Mouse (Mus musculus): ENCODE data around the gene Sp9. TPM values are rescaled to one million over a fixed set of nuclear protein-coding genes. Genes with fewer than 3 reads are reported as not detected.

Gene Sp9
- polyA plus RNA-seq, 1 experiment from 2014 or later: not detected

GRCm38 (mm10) chr2:73314311-73314710, 42.6 kb downstream of the Sp9 start:
- WGBS (ENCODE audit: insufficient replicate concordance): 89% methylated on average over 3 of the region's 3 CpGs
- ATAC-seq (ENCODE audit: low read depth): no peak
- peaks cover 14% of the 10 kb centered on the region for H3K4me1 ChIP-seq (ENCODE audit: control insufficient read depth, low read depth, low read length)
- H3K4me2 ChIP-seq (ENCODE audit: low read depth, low read length): peak overlapping the region; percentile 57; the same call in 1 of the 2 replicates
- H3K9ac ChIP-seq (ENCODE audit: low read depth, low read length): no peak overlapping the region
- H3K27ac ChIP-seq (ENCODE audit: low read length): peak overlapping the region; percentile 13
- H3K9me3 ChIP-seq (replicated peaks; ENCODE audit: control insufficient read depth, low read length): no peaks in the 10 kb centered on the region
- H3K4me3 ChIP-seq (ENCODE audit: low read depth, low read length): peak overlapping the region; percentile 94; the same call in 1 of the 2 replicates
- H3K36me3 ChIP-seq (ENCODE audit: control insufficient read depth, insufficient read depth): peaks cover 15% of the 10 kb centered on the region
- no peaks in the 10 kb centered on the region for H3K27me3 ChIP-seq (ENCODE audit: control insufficient read depth, insufficient read depth, low read depth, low read length)

GRCm38 (mm10) chr2:73317426-73317825, 45.7 kb downstream of the Sp9 start:
- no peak for ATAC-seq (ENCODE audit: low read depth)
- Histone ChIP-seq H3K9ac (ENCODE audit: low read depth, low read length) (no peak overlapping the region), H3K9me3 (replicated peaks; ENCODE audit: control insufficient read depth, low read length) (no peaks in the 10 kb centered on the region), H3K4me3 (ENCODE audit: low read depth, low read length) (no peak overlapping the region), H3K4me1 (ENCODE audit: control insufficient read depth, low read depth, low read length) (peaks cover 7% of the 10 kb centered on the region; the same call in 1 of the 2 replicates), H3K27ac (ENCODE audit: low read length) (no peak overlapping the region), H3K27me3 (ENCODE audit: control insufficient read depth, insufficient read depth, low read depth, low read length) (no peaks in the 10 kb centered on the region), H3K36me3 (ENCODE audit: control insufficient read depth, insufficient read depth) (peaks cover 6% of the 10 kb centered on the region), H3K4me2 (ENCODE audit: low read depth, low read length) (no peak overlapping the region)
- 89% methylated on average over 9 of the region's 9 CpGs for WGBS (ENCODE audit: insufficient replicate concordance)

GRCm38 (mm10) chr2:73319218-73319617, 47.5 kb downstream of the Sp9 start:
- Histone ChIP-seq H3K27me3 (ENCODE audit: control insufficient read depth, insufficient read depth, low read depth, low read length) (no peaks in the 10 kb centered on the region), H3K36me3 (ENCODE audit: control insufficient read depth, insufficient read depth) (peaks cover 6% of the 10 kb centered on the region), H3K4me1 (ENCODE audit: control insufficient read depth, low read depth, low read length) (peaks cover 3% of the 10 kb centered on the region; the same call in 1 of the 2 replicates), H3K27ac (ENCODE audit: low read length) (no peak overlapping the region), H3K9me3 (replicated peaks; ENCODE audit: control insufficient read depth, low read length) (no peaks in the 10 kb centered on the region), H3K9ac (ENCODE audit: low read depth, low read length) (no peak overlapping the region), H3K4me3 (ENCODE audit: low read depth, low read length) (no peak overlapping the region), H3K4me2 (ENCODE audit: low read depth, low read length) (no peak overlapping the region)
- WGBS (ENCODE audit: insufficient replicate concordance): 80% methylated on average over 5 of the region's 5 CpGs
- ATAC-seq (ENCODE audit: low read depth): no peak

GRCm38 (mm10) chr2:73322991-73323390, 51.3 kb downstream of the Sp9 start:
- H3K27ac ChIP-seq (ENCODE audit: low read length): no peak overlapping the region
- no peaks in the 10 kb centered on the region for H3K4me1 ChIP-seq (ENCODE audit: control insufficient read depth, low read depth, low read length)
- H3K36me3 ChIP-seq (ENCODE audit: control insufficient read depth, insufficient read depth): peaks cover 3% of the 10 kb centered on the region
- no peak overlapping the region for H3K4me2 ChIP-seq (ENCODE audit: low read depth, low read length)
- H3K27me3 ChIP-seq (ENCODE audit: control insufficient read depth, insufficient read depth, low read depth, low read length): no peaks in the 10 kb centered on the region
- H3K9ac ChIP-seq (ENCODE audit: low read depth, low read length): no peak overlapping the region
- no peaks in the 10 kb centered on the region for H3K9me3 ChIP-seq (replicated peaks; ENCODE audit: control insufficient read depth, low read length)
- H3K4me3 ChIP-seq (ENCODE audit: low read depth, low read length): no peak overlapping the region
- no peak for ATAC-seq (ENCODE audit: low read depth)
- 79% methylated on average over 12 of the region's 12 CpGs for WGBS (ENCODE audit: insufficient replicate concordance)

GRCm38 (mm10) chr2:73325871-73326270, 54.1 kb downstream of the Sp9 start:
- Histone ChIP-seq H3K9ac (ENCODE audit: low read depth, low read length) (no peak overlapping the region), H3K4me2 (ENCODE audit: low read depth, low read length) (no peak overlapping the region), H3K4me3 (ENCODE audit: low read depth, low read length) (no peak overlapping the region), H3K27ac (ENCODE audit: low read length) (no peak overlapping the region), H3K9me3 (replicated peaks; ENCODE audit: control insufficient read depth, low read length) (no peaks in the 10 kb centered on the region), H3K27me3 (ENCODE audit: control insufficient read depth, insufficient read depth, low read depth, low read length) (no peaks in the 10 kb centered on the region), H3K4me1 (ENCODE audit: control insufficient read depth, low read depth, low read length) (no peaks in the 10 kb centered on the region), H3K36me3 (ENCODE audit: control insufficient read depth, insufficient read depth) (peaks cover 6% of the 10 kb centered on the region)
- ATAC-seq (ENCODE audit: low read depth): no peak
- 83% methylated on average over 5 of the region's 5 CpGs for WGBS (ENCODE audit: insufficient replicate concordance)

Other genes with a start within 250 kb of the Sp9 start
- 29.7 and 34.4 TPM in 2 replicates for gene Ola1, start 53.0 kb upstream of the Sp9 start, polyA plus RNA-seq (2015; fragmentation: Nextera tagmentation; extraction: Ambion mirVana)
- gene Scrn3, start 40.7 kb downstream of the Sp9 start, polyA plus RNA-seq (2015; fragmentation: Nextera tagmentation; extraction: Ambion mirVana): 30.1 and 31.0 TPM in 2 replicates
- gene Cir1, start 40.8 kb downstream of the Sp9 start, polyA plus RNA-seq (2015; fragmentation: Nextera tagmentation; extraction: Ambion mirVana): 20.3 and 21.9 TPM in 2 replicates
- 5.9 and 6.3 TPM in 2 replicates for gene Gpr155, start 114.6 kb downstream of the Sp9 start, polyA plus RNA-seq (2015; fragmentation: Nextera tagmentation; extraction: Ambion mirVana)